Mouse (Mus musculus) intestine, postnatal 0 days (tissue): ENCODE results near the gene 4931422A03Rik. TPM values are rescaled to one million over a fixed set of nuclear protein-coding genes. Genes with fewer than 3 reads are reported as not detected.
"Not testable (repeated sequence)": the region's sequence is repeated elsewhere in the genome, so short reads cannot be mapped to it uniquely, and the experiment has no call there.

Experiments used
- ATAC-seq: fragments of 200-750 bp; cut with Nextera tagmentation; 2 replicates; pipeline ENCODE4 v1.8.0; 2017; ENCODE audit warnings: mild to moderate bottlenecking, moderate TSS enrichment, moderate library complexity
- H3K27ac ChIP-seq: fragments of 300-500 bp; sonication (generic); 2 replicates; pipeline ENCODE4 v1.5.1; 2014; ENCODE audit warnings: mild to moderate bottlenecking, low read depth, low read length, moderate library complexity
- H3K27me3 ChIP-seq: fragments of 300-500 bp; sonication (generic); replicated peaks from 2 replicates; pipeline ENCODE4 v1.6.1; 2014; ENCODE audit warnings: low read length, mixed read lengths; ENCODE audit not compliant: control insufficient read depth, insufficient read depth
- H3K36me3 ChIP-seq: fragments of 300-500 bp; sonication (generic); 2 replicates; pipeline ENCODE4 v1.6.1; 2014; ENCODE audit warnings: mild to moderate bottlenecking, moderate library complexity; ENCODE audit not compliant: control insufficient read depth, insufficient read depth
- H3K4me1 ChIP-seq: fragments of 300-500 bp; sonication (generic); replicated peaks from 2 replicates; pipeline ENCODE4 v1.6.1; 2014; ENCODE audit warnings: antibody characterized with exemption, low read length, mixed read lengths; ENCODE audit not compliant: control insufficient read depth, insufficient read depth
- H3K4me2 ChIP-seq: fragments of 300-500 bp; sonication (generic); replicated peaks from 2 replicates; pipeline ENCODE4 v1.6.1; 2014; ENCODE audit warnings: low read depth, mild to moderate bottlenecking, moderate library complexity
- H3K4me3 ChIP-seq: fragments of 300-500 bp; sonication (generic); 2 replicates; pipeline ENCODE4 v1.5.1; 2014; ENCODE audit warnings: low read depth, low read length
- H3K9ac ChIP-seq: fragments of 300-500 bp; sonication (generic); 2 replicates; pipeline ENCODE4 v1.6.1; 2014; ENCODE audit warnings: mild to moderate bottlenecking, low read depth, low read length
- H3K9me3 ChIP-seq: fragments of 300-500 bp; sonication (generic); 2 replicates; pipeline ENCODE4 v1.6.1; 2016; ENCODE audit warnings: mixed run types; ENCODE audit not compliant: control insufficient read depth
- CTCF ChIP-seq: sonication (generic); IDR thresholded peaks from 2 replicates; pipeline ENCODE4 v1.5.1; 2016; ENCODE audit warnings: low read depth, mild to moderate bottlenecking, control low read depth, antibody characterized with exemption, moderate library complexity
- WGBS: fragments of 180-500 bp; shearing (Covaris S2); extraction: QIAGEN DNeasy Blood & Tissue Kit; methylation state at CpG from one replicate; pipeline ENCODE4 v1.1.7; 2014; 5-methylcytosine and 5-hydroxymethylcytosine counted together
- polyA plus RNA-seq: library from polyadenylated mRNA; unstranded; fragments of >200 nt; fragmentation: Nextera tagmentation; extraction: Ambion mirVana; gene quantifications from 2 replicates; pipeline ENCODE4 v1.2.1, GENCODE M21; 2015

4931422A03Rik gene
- 0.83 and 0.93 TPM in 2 replicates for polyA plus RNA-seq

GRCm38 (mm10) chr2:104028139-104028723 is at the start of gene 4931422A03Rik:
TSS of gene 4931422A03Rik (minus strand) at chr2:104028361.
- TF ChIP-seq CTCF = no peak
- Histone ChIP-seq H3K9ac (peak within 1 kb of the TSS; percentile 91), H3K4me1 (no peaks in the 10 kb centered on the region), H3K36me3 (no peaks in the 10 kb centered on the region), H3K27ac (peak within 1 kb of the TSS; percentile 30; the same call in 1 of the 2 replicates), H3K27me3 (no peaks in the 10 kb centered on the region), H3K4me2 (peak within 1 kb of the TSS; percentile 76), H3K9me3 (no peaks in the 10 kb centered on the region), H3K4me3 (peak within 1 kb of the TSS; percentile 92)
- ATAC-seq = peak; percentile 51
- WGBS = under 1% methylated on average over 30 of the region's 32 CpGs

GRCm38 (mm10) chr2:104069704-104070185 is 41.6 kb upstream of the 4931422A03Rik start, which contains the start of gene Cd59b:
TSS of gene Cd59b (plus strand) at chr2:104069849.
- peak; percentile 81 for ATAC-seq
- no peaks in the 10 kb centered on the region for H3K9me3 ChIP-seq
- TF ChIP-seq CTCF = no peak
- peak within 1 kb of the TSS; percentile 70 for H3K4me2 ChIP-seq
- peak within 1 kb of the TSS; percentile 35 for H3K4me3 ChIP-seq
- H3K27ac ChIP-seq = no peak within 1 kb of the TSS
- no peaks in the 10 kb centered on the region for H3K27me3 ChIP-seq
- no peak within 1 kb of the TSS for H3K9ac ChIP-seq
- WGBS = 14% methylated on average over 13 of the region's 13 CpGs
- no peaks in the 10 kb centered on the region for H3K36me3 ChIP-seq
- H3K4me1 ChIP-seq = no peaks in the 10 kb centered on the region; the same call in 1 of the 2 replicates

- H3K4me2 ChIP-seq, H3K9me3 ChIP-seq, H3K36me3 ChIP-seq, H3K4me3 ChIP-seq, H3K9ac ChIP-seq, H3K27ac ChIP-seq, H3K4me1 ChIP-seq, H3K27me3 ChIP-seq, ATAC-seq: not testable (repeated sequence)
- 67% methylated on average over 7 of the region's 7 CpGs for WGBS
These were observed 40.3 kb upstream of the 4931422A03Rik start, which contains the start of gene Gm10799 for GRCm38 (mm10) chr2:104068450-104068849. TSS of gene Gm10799 (minus strand) at chr2:104068550.

GRCm38 (mm10) chr2:104065526-104065925 is 37.4 kb upstream of the 4931422A03Rik start, which contains the start of gene Gm10912:
TSS of gene Gm10912 (plus strand) at chr2:104065826.
- ATAC-seq, H3K9me3 ChIP-seq, H3K4me1 ChIP-seq, H3K4me3 ChIP-seq, H3K9ac ChIP-seq, H3K4me2 ChIP-seq, H3K27ac ChIP-seq, H3K27me3 ChIP-seq, H3K36me3 ChIP-seq: not testable (repeated sequence)
- 90% methylated on average over 5 of the region's 6 CpGs for WGBS

- Histone ChIP-seq H3K36me3 (peaks cover 8% of the 10 kb centered on the region; the same call in 1 of the 2 replicates), H3K27ac (no peak overlapping the region), H3K4me1 (no peaks in the 10 kb centered on the region), H3K9ac (no peak overlapping the region), H3K4me2 (no peak overlapping the region), H3K9me3 (no peaks in the 10 kb centered on the region), H3K27me3 (no peaks in the 10 kb centered on the region), H3K4me3 (no peak overlapping the region)
- ATAC-seq = no peak
- no peak for TF ChIP-seq CTCF
- 77% methylated on average over 2 of the region's 2 CpGs for WGBS
These were observed 36.0 kb upstream of the 4931422A03Rik start for GRCm38 (mm10) chr2:104064152-104064551.

GRCm38 (mm10) chr2:104062665-104063064 is 34.5 kb upstream of the 4931422A03Rik start:
- ATAC-seq = no peak

More at GRCm38 (mm10) chr2:104062665-104063064, 34.5 kb upstream of the 4931422A03Rik start:
- Histone ChIP-seq H3K4me3 (no peak overlapping the region), H3K27ac (no peak overlapping the region), H3K36me3 (peaks cover 15% of the 10 kb centered on the region), H3K9ac (no peak overlapping the region), H3K9me3 (no peaks in the 10 kb centered on the region), H3K4me2 (no peak overlapping the region), H3K27me3 (no peaks in the 10 kb centered on the region), H3K4me1 (no peaks in the 10 kb centered on the region)
- TF ChIP-seq CTCF = no peak
